Mouse (Mus musculus): ENCODE data around the gene Cspg4. TPM values are rescaled to one million over a fixed set of nuclear protein-coding genes. Genes with fewer than 3 reads are reported as not detected.
A peak's percentile ranks its signal among the peaks of the same experiment; 100 is the strongest.

Gene Cspg4
- polyA plus RNA-seq, 1 experiment from 2014 or later: not detected

GRCm38 (mm10) chr9:56850128-56850904, 14.5 kb upstream of the Cspg4 start:
- H3K27ac ChIP-seq: no peak overlapping the region
- H3K4me3 ChIP-seq (ENCODE audit: inconsistent target): no peak overlapping the region
- WGBS (ENCODE audit: missing documents): 84% methylated on average over 14 of the region's 14 CpGs
- H3K79me2 ChIP-seq (ENCODE audit: inconsistent target): no peaks in the 10 kb centered on the region
- H3K36me3 ChIP-seq (ENCODE audit: inconsistent target): no peaks in the 10 kb centered on the region

- Histone ChIP-seq H3K79me2 (ENCODE audit: inconsistent target) (no peaks in the 10 kb centered on the region), H3K36me3 (ENCODE audit: inconsistent target) (no peaks in the 10 kb centered on the region), H3K27ac (no peak overlapping the region), H3K4me3 (ENCODE audit: inconsistent target) (no peak overlapping the region)
- WGBS (ENCODE audit: missing documents): 80% methylated on average over 4 of the region's 4 CpGs
Measured at GRCm38 (mm10) chr9:56850905-56851252, 14.0 kb upstream of the Cspg4 start.

GRCm38 (mm10) chr9:56851778-56852177, 13.1 kb upstream of the Cspg4 start:
- H3K4me3 ChIP-seq (ENCODE audit: inconsistent target): no peak overlapping the region
- 52% methylated on average over 11 of the region's 11 CpGs for WGBS (ENCODE audit: missing documents)
- no peaks in the 10 kb centered on the region for H3K36me3 ChIP-seq (ENCODE audit: inconsistent target)
- H3K79me2 ChIP-seq (ENCODE audit: inconsistent target): no peaks in the 10 kb centered on the region
- no peak overlapping the region for H3K27ac ChIP-seq

GRCm38 (mm10) chr9:56857463-56857862, 7.4 kb upstream of the Cspg4 start:
- Histone ChIP-seq H3K4me3 (ENCODE audit: inconsistent target) (no peak overlapping the region), H3K79me2 (ENCODE audit: inconsistent target) (no peaks in the 10 kb centered on the region), H3K27ac (no peak overlapping the region), H3K36me3 (ENCODE audit: inconsistent target) (no peaks in the 10 kb centered on the region)
- 77% methylated on average over 3 of the region's 3 CpGs for WGBS (ENCODE audit: missing documents)

GRCm38 (mm10) chr9:56860035-56860434, 4.8 kb upstream of the Cspg4 start:
- Histone ChIP-seq H3K79me2 (ENCODE audit: inconsistent target) (no peaks in the 10 kb centered on the region), H3K4me3 (ENCODE audit: inconsistent target) (no peak overlapping the region), H3K27ac (no peak overlapping the region), H3K36me3 (ENCODE audit: inconsistent target) (no peaks in the 10 kb centered on the region)
- WGBS (ENCODE audit: missing documents): 100% methylated on average over 3 of the region's 3 CpGs

- 74% methylated on average over 15 of the region's 15 CpGs for WGBS (ENCODE audit: missing documents)
- Histone ChIP-seq H3K36me3 (ENCODE audit: inconsistent target) (no peaks in the 10 kb centered on the region), H3K27ac (no peak overlapping the region), H3K79me2 (ENCODE audit: inconsistent target) (no peaks in the 10 kb centered on the region), H3K4me3 (ENCODE audit: inconsistent target) (no peak overlapping the region)
Measured at GRCm38 (mm10) chr9:56860486-56861269, 4.2 kb upstream of the Cspg4 start.

GRCm38 (mm10) chr9:56862863-56863262, 2.0 kb upstream of the Cspg4 start:
- H3K4me3 ChIP-seq (ENCODE audit: inconsistent target): no peak overlapping the region
- no peak overlapping the region for H3K27ac ChIP-seq
- H3K36me3 ChIP-seq (ENCODE audit: inconsistent target): no peaks in the 10 kb centered on the region
- H3K79me2 ChIP-seq (ENCODE audit: inconsistent target): no peaks in the 10 kb centered on the region
- 80% methylated on average over 2 of the region's 2 CpGs for WGBS (ENCODE audit: missing documents)

GRCm38 (mm10) chr9:56864216-56864729, 560 bp upstream of the Cspg4 start, which contains the start of gene Odf3l1:
TSS of gene Odf3l1 (minus strand) at chr9:56864679.
- Histone ChIP-seq H3K79me2 (ENCODE audit: inconsistent target) (no peaks in the 10 kb centered on the region), H3K4me3 (ENCODE audit: inconsistent target) (no peak within 1 kb of the TSS), H3K36me3 (ENCODE audit: inconsistent target) (no peaks in the 10 kb centered on the region), H3K27ac (no peak within 1 kb of the TSS)
- WGBS (ENCODE audit: missing documents): 49% methylated on average over 3 of the region's 3 CpGs

GRCm38 (mm10) chr9:56865673-56866400, 1.0 kb downstream of the Cspg4 start:
- WGBS (ENCODE audit: missing documents): 80% methylated on average over 11 of the region's 11 CpGs
- no peak overlapping the region for H3K4me3 ChIP-seq (ENCODE audit: inconsistent target)
- no peaks in the 10 kb centered on the region for H3K79me2 ChIP-seq (ENCODE audit: inconsistent target)
- no peak overlapping the region for H3K27ac ChIP-seq
- no peaks in the 10 kb centered on the region for H3K36me3 ChIP-seq (ENCODE audit: inconsistent target)

GRCm38 (mm10) chr9:56866430-56866829, 1.6 kb downstream of the Cspg4 start:
- 87% methylated on average over 5 of the region's 5 CpGs for WGBS (ENCODE audit: missing documents)
- H3K36me3 ChIP-seq (ENCODE audit: inconsistent target): no peaks in the 10 kb centered on the region
- no peaks in the 10 kb centered on the region for H3K79me2 ChIP-seq (ENCODE audit: inconsistent target)
- H3K27ac ChIP-seq: no peak overlapping the region
- no peak overlapping the region for H3K4me3 ChIP-seq (ENCODE audit: inconsistent target)

GRCm38 (mm10) chr9:56868292-56868691, 3.5 kb downstream of the Cspg4 start:
- Histone ChIP-seq H3K4me3 (ENCODE audit: inconsistent target) (no peak overlapping the region), H3K27ac (no peak overlapping the region), H3K36me3 (ENCODE audit: inconsistent target) (no peaks in the 10 kb centered on the region), H3K79me2 (ENCODE audit: inconsistent target) (no peaks in the 10 kb centered on the region)
- 43% methylated on average over 6 of the region's 6 CpGs for WGBS (ENCODE audit: missing documents)

- Histone ChIP-seq H3K36me3 (ENCODE audit: inconsistent target) (no peaks in the 10 kb centered on the region), H3K27ac (no peak overlapping the region), H3K79me2 (ENCODE audit: inconsistent target) (no peaks in the 10 kb centered on the region), H3K4me3 (ENCODE audit: inconsistent target) (no peak overlapping the region)
- 88% methylated on average over 13 of the region's 13 CpGs for WGBS (ENCODE audit: missing documents)
Measured at GRCm38 (mm10) chr9:56869552-56869951, 4.7 kb downstream of the Cspg4 start.

GRCm38 (mm10) chr9:56870778-56871177, 5.9 kb downstream of the Cspg4 start:
- peak overlapping the region; percentile 35 for H3K27ac ChIP-seq
- H3K79me2 ChIP-seq (ENCODE audit: inconsistent target): no peaks in the 10 kb centered on the region
- H3K4me3 ChIP-seq (ENCODE audit: inconsistent target): no peak overlapping the region
- H3K36me3 ChIP-seq (ENCODE audit: inconsistent target): no peaks in the 10 kb centered on the region
- WGBS (ENCODE audit: missing documents): 65% methylated on average over 10 of the region's 10 CpGs

GRCm38 (mm10) chr9:56871191-56871590, 6.4 kb downstream of the Cspg4 start:
- H3K4me3 ChIP-seq (ENCODE audit: inconsistent target): no peak overlapping the region
- H3K27ac ChIP-seq: peak overlapping the region; percentile 35
- no peaks in the 10 kb centered on the region for H3K36me3 ChIP-seq (ENCODE audit: inconsistent target)
- WGBS (ENCODE audit: missing documents): 48% methylated on average over 5 of the region's 5 CpGs
- H3K79me2 ChIP-seq (ENCODE audit: inconsistent target): no peaks in the 10 kb centered on the region
